Mouse (Mus musculus) testis, adult 2 months (tissue): ENCODE measurements around the gene Slit3.

Experiments
- CTCF ChIP-seq: fragments of 200-500 bp; IDR thresholded peaks from 2 replicates; pipeline ENCODE4 v1.5.1; 2012; ENCODE audit warnings: low read depth, mild to moderate bottlenecking, inconsistent platforms, low read length, moderate library complexity; ENCODE audit not compliant: control insufficient read depth, insufficient read depth, insufficient replicate concordance
- POLR2A ChIP-seq: fragments of 200-500 bp; IDR thresholded peaks from 2 replicates; pipeline ENCODE4 v1.6.1; 2012; ENCODE audit warnings: low read depth, mild to moderate bottlenecking, inconsistent platforms, low read length, moderate library complexity; ENCODE audit not compliant: control insufficient read depth

GRCm38 (mm10) chr11:35527816-35528462 lies 406.9 kb downstream of the Slit3 start:
- no peak for TF ChIP-seq POLR2A
- no peak for TF ChIP-seq CTCF
